Comparison of ENCODE assay signal across 32 mouse cellular contexts in the genomic region with DNA sequence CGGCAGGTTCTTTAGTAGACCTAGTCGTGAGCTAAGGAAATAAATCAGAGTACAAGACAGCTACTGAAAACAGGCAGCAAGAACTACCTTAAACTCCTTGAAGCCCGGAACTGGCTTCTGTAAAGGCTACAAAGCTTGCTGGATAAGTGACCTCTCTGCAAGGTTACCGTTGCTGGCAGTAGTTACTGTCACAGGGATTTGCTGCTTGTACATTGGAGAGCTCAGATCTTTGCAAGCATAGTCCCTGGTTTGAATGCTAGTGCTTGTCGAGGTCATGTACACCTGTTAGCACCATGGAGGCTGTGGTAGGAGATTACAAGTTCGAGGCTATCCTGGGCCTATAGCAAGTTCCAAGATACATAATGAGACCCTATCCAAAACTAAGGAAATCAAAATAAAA. TPM values are rescaled to one million over a fixed set of nuclear protein-coding genes. Genes with fewer than 3 reads are reported as not detected.
A peak's percentile ranks its signal among the peaks of the same experiment; 100 is the strongest.
DNase-seq lines count a peak whose midpoint lies in the region; ATAC-seq and TF ChIP-seq lines count a peak whose summit lies in the region.
"Had no signal": no experiment of that assay in that cellular context is flagged by ENCODE, and none has a peak within 500 bp of the region (broad histone marks: within the 10 kb centered on the region; RNA-seq: fewer than 3 reads in every experiment).

No protein-coding gene starts in this region.

- TF ChIP-seq CTCF in gastrocnemius, adult 2 months (IDR thresholded peaks at IDR 0.05) = no peak

- intact Hi-C loops in gastrocnemius, adult 2 months (cut with DNase I) = no loop called here
- intact Hi-C loops in gastrocnemius, postnatal 36 days (cut with DNase I) = no loop called here

- no peaks in the 10 kb centered on the region for H3K9me3 ChIP-seq in heart, embryonic 15.5 days (replicated peaks)
- no peaks in the 10 kb centered on the region for H3K9me3 ChIP-seq in heart, embryonic 10.5 days
- no peaks in the 10 kb centered on the region for H3K9me3 ChIP-seq in heart, embryonic 16.5 days (replicated peaks; ENCODE audit: control insufficient read depth, low read length)
- H3K9me3 ChIP-seq: embryonic facial prominence, embryonic 12.5 days; hindbrain, embryonic 12.5 days; limb, embryonic 10.5 days; limb, embryonic 15.5 days; megakaryocyte, embryonic 14.5 days; midbrain, embryonic 12.5 days; neural tube, embryonic 12.5 days had no signal

- no peaks in the 10 kb centered on the region for H3K27me3 ChIP-seq in heart, embryonic 15.5 days
- no peaks in the 10 kb centered on the region for H3K27me3 ChIP-seq in heart, embryonic 10.5 days (ENCODE audit: insufficient read depth, poor library complexity, severe bottlenecking)
- no peaks in the 10 kb centered on the region for H3K27me3 ChIP-seq in heart, embryonic 16.5 days (ENCODE audit: control insufficient read depth, insufficient read depth, low read length)
- H3K27me3 ChIP-seq: CH12.LX; embryonic facial prominence, embryonic 12.5 days; hindbrain, embryonic 12.5 days; limb, embryonic 15.5 days; megakaryocyte, embryonic 14.5 days; midbrain, embryonic 12.5 days; neural tube, embryonic 12.5 days had no signal

- 57% methylated on average over 6 of the region's 6 CpGs for WGBS in heart, embryonic 15.5 days
- 74% methylated on average over 6 of the region's 6 CpGs for WGBS in heart, embryonic 10.5 days
- WGBS in heart, embryonic 16.5 days = 51% methylated on average over 6 of the region's 6 CpGs

- no peak overlapping the region for H3K4me2 ChIP-seq in heart, embryonic 15.5 days
- H3K4me2 ChIP-seq in heart, embryonic 16.5 days (ENCODE audit: low read depth, low read length) = no peak overlapping the region
- H3K4me2 ChIP-seq: embryonic facial prominence, embryonic 12.5 days; hindbrain, embryonic 12.5 days; limb, embryonic 15.5 days; midbrain, embryonic 12.5 days; neural tube, embryonic 12.5 days had no signal

- no peak for ATAC-seq in heart, embryonic 15.5 days (replicated peaks; ENCODE audit: insufficient number of reproducible peaks, insufficient read depth, low FRiP score, low read depth)
- ATAC-seq in heart, embryonic 16.5 days (replicated peaks; ENCODE audit: extremely low read depth, insufficient read depth, low FRiP score) = 0 out of 2 replicates have a peak, but pooled peaks have one; percentile 37
- ATAC-seq: forebrain, embryonic 14.5 days; intestine, embryonic 16.5 days; lung, postnatal 0 days had no signal

- H3K4me3 ChIP-seq in gastrocnemius, adult 2 months = no peak overlapping the region
- H3K4me3 ChIP-seq in heart, embryonic 15.5 days = no peak overlapping the region
- H3K4me3 ChIP-seq in heart, embryonic 10.5 days = no peak overlapping the region
- no peak overlapping the region for H3K4me3 ChIP-seq in heart, embryonic 16.5 days (ENCODE audit: low read length)
- H3K4me3 ChIP-seq: embryonic facial prominence, embryonic 12.5 days; hindbrain, embryonic 12.5 days; limb, embryonic 10.5 days; limb, embryonic 15.5 days; megakaryocyte, embryonic 14.5 days; midbrain, embryonic 12.5 days; myocyte; neural tube, embryonic 12.5 days had no signal

- H3K36me3 ChIP-seq in heart, embryonic 15.5 days = no peaks in the 10 kb centered on the region
- no peaks in the 10 kb centered on the region for H3K36me3 ChIP-seq in heart, embryonic 10.5 days
- H3K36me3 ChIP-seq in heart, embryonic 16.5 days (ENCODE audit: control insufficient read depth, insufficient read depth) = no peaks in the 10 kb centered on the region
- H3K36me3 ChIP-seq: embryonic facial prominence, embryonic 12.5 days; hindbrain, embryonic 12.5 days; limb, embryonic 10.5 days; limb, embryonic 15.5 days; midbrain, embryonic 12.5 days; neural tube, embryonic 12.5 days had no signal

- no peak overlapping the region for H3K9ac ChIP-seq in heart, embryonic 15.5 days
- no peak overlapping the region for H3K9ac ChIP-seq in heart, embryonic 16.5 days (ENCODE audit: low read length)
- H3K9ac ChIP-seq: embryonic facial prominence, embryonic 12.5 days; hindbrain, embryonic 12.5 days; limb, embryonic 15.5 days; midbrain, embryonic 12.5 days; neural tube, embryonic 12.5 days had no signal

- no peak for DNase-seq in gastrocnemius, adult 2 months
- DNase-seq in gastrocnemius, postnatal 4 days (ENCODE audit: low spot score in 2 of 2) = no peak
- no peak for DNase-seq in heart, embryonic 10.5 days (ENCODE audit: low spot score)
- peak; percentile 13 for DNase-seq in heart, postnatal 4 days
- no peak for DNase-seq in gastrocnemius, postnatal 36 days
- DNase-seq: cerebellum, adult 11-12 months; cerebellum, adult 9-11 months; embryo, embryonic 11 days; gastrocnemius, postnatal 25 days; kidney, adult 8-10 months; kidney, postnatal 10 days; layer of hippocampus, postnatal 36 days; lung, postnatal 4 days; right cerebral cortex, adult 18-20 months; right cerebral cortex, postnatal 4 days; thymus, adult 18-20 months; thymus, postnatal 25 days had no signal

- no peaks in the 10 kb centered on the region for H3K4me1 ChIP-seq in heart, embryonic 15.5 days (replicated peaks)
- H3K4me1 ChIP-seq in heart, embryonic 10.5 days = no peaks in the 10 kb centered on the region
- peaks cover 8% of the 10 kb centered on the region for H3K4me1 ChIP-seq in heart, embryonic 16.5 days (ENCODE audit: control insufficient read depth, insufficient read depth, low read length)
- H3K4me1 ChIP-seq: embryonic facial prominence, embryonic 12.5 days; hindbrain, embryonic 12.5 days; limb, embryonic 10.5 days; limb, embryonic 15.5 days; midbrain, embryonic 12.5 days; neural tube, embryonic 12.5 days had no signal

- peak overlapping the region; percentile 35; the same call in 1 of the 2 replicates for H3K27ac ChIP-seq in gastrocnemius, adult 2 months
- peak overlapping the region; percentile 26; the same call in 1 of the 2 replicates for H3K27ac ChIP-seq in heart, embryonic 15.5 days
- no peak overlapping the region for H3K27ac ChIP-seq in heart, embryonic 10.5 days
- H3K27ac ChIP-seq in heart, embryonic 16.5 days (ENCODE audit: low read length) = peak overlapping the region; percentile 61
- H3K27ac ChIP-seq: embryonic facial prominence, embryonic 12.5 days; hindbrain, embryonic 12.5 days; limb, embryonic 10.5 days; limb, embryonic 15.5 days; midbrain, embryonic 12.5 days; neural tube, embryonic 12.5 days; stomach, postnatal 0 days had no signal

RNA-seq across cellular contexts. Expression of gene Sp4, which starts 16.1 kb away (rescaled TPM):
- 10 to 100 TPM in 1 of 2 experiments, 1 to 10 TPM in 1; 9.6 to 10.6 TPM for total RNA-seq in gastrocnemius, adult 2 months (2021)
- total RNA-seq in gastrocnemius, postnatal 4 days (2021) = 10 to 100 TPM; 13.1 to 15.1 TPM
- polyA plus RNA-seq in heart, embryonic 15.5 days (2015; fragmentation: Nextera tagmentation; extraction: Ambion mirVana) = 5.7 and 6.4 TPM in 2 replicates
- 7.3 and 7.8 TPM in 2 replicates for polyA plus RNA-seq in heart, embryonic 10.5 days (2016; fragmentation: Nextera tagmentation; extraction: Ambion mirVana)
- 6.6 and 6.7 TPM in 2 replicates for polyA plus RNA-seq in heart, embryonic 16.5 days (2015; fragmentation: Nextera tagmentation; extraction: Ambion mirVana)
- 10 to 100 TPM; 12.9 to 13.3 TPM for total RNA-seq in heart, postnatal 4 days (2021)
- 1 to 10 TPM; 6.7 to 9.5 TPM for total RNA-seq in gastrocnemius, postnatal 36 days (2021)
